Mouse (Mus musculus): ENCODE measurements around the gene Cers2. TPM values are rescaled to one million over a fixed set of nuclear protein-coding genes. Genes with fewer than 3 reads are reported as not detected.

Gene Cers2
- total RNA-seq, 2 experiments from 2014 or later = 37.4 to 42.2 TPM

GRCm38 (mm10) chr3:95281216-95282126 lies 33.1 kb upstream of the Cers2 start, which contains the start of the genes Mindy1 and Prune1:
Gene Mindy1 (plus strand): TSS chr3:95281345.
Gene Prune1 (minus strand): TSS chr3:95282076.
- peak; percentile 41 for TF ChIP-seq CTCF (IDR thresholded peaks at IDR 0.05)
- DNase-seq (ENCODE audit: extremely low spot score in 1 of 2, low spot score in 2 of 2) = peak; percentile 98 to 99
- intact Hi-C loops (cut with DNase I) = loop anchor here (1.0 to 5.0 kb wide), 5 partner anchors 31 to 153 kb away; partner anchors contain the start of genes Arnt, Gabpb2 and Tnfaip8l2

GRCm38 (mm10) chr3:95282381-95282864 lies 32.2 kb upstream of the Cers2 start:
- intact Hi-C loops (cut with DNase I) = loop anchor here (2.0 to 5.0 kb wide), 3 partner anchors 30 to 152 kb away; partner anchors contain the start of genes Arnt and Tnfaip8l2
- peak overlapping the region; percentile 57 for H3K4me3 ChIP-seq
- TF ChIP-seq CTCF (IDR thresholded peaks at IDR 0.05) = no peak
- H3K27ac ChIP-seq = peak overlapping the region; percentile 97
- DNase-seq (ENCODE audit: extremely low spot score in 1 of 2, low spot score in 2 of 2) = no peak

More at GRCm38 (mm10) chr3:95281216-95282126, 33.1 kb upstream of the Cers2 start, which contains the start of the genes Mindy1 and Prune1:
- peak within 1 kb of the TSS; percentile 97 for H3K27ac ChIP-seq
- peak within 1 kb of the TSS; percentile 57 for H3K4me3 ChIP-seq

GRCm38 (mm10) chr3:95282865-95283588 lies 31.6 kb upstream of the Cers2 start:
- intact Hi-C loops (cut with DNase I) = loop anchor here (2.0 to 5.0 kb wide), 3 partner anchors 30 to 152 kb away; partner anchors contain the start of genes Arnt and Tnfaip8l2
- peak; percentile 70 for DNase-seq (ENCODE audit: extremely low spot score in 1 of 2, low spot score in 2 of 2)
- Histone ChIP-seq H3K4me3 (peak overlapping the region; percentile 57), H3K27ac (peak overlapping the region; percentile 97)
- peak; percentile 36 for TF ChIP-seq CTCF (IDR thresholded peaks at IDR 0.05)

GRCm38 (mm10) chr3:95283589-95283941 lies 31.0 kb upstream of the Cers2 start:
- DNase-seq (ENCODE audit: extremely low spot score in 1 of 2, low spot score in 2 of 2) = no peak
- TF ChIP-seq CTCF (IDR thresholded peaks at IDR 0.05) = no peak
- intact Hi-C loops (cut with DNase I) = loop anchor here (2.0 to 5.0 kb wide), 3 partner anchors 29 to 151 kb away; partner anchors contain the start of genes Arnt and Tnfaip8l2

GRCm38 (mm10) chr3:95284062-95284461 lies 30.5 kb upstream of the Cers2 start:
- no peak for TF ChIP-seq CTCF (IDR thresholded peaks at IDR 0.05)
- Histone ChIP-seq H3K27ac (peak overlapping the region; percentile 97), H3K4me3 (peak overlapping the region; percentile 57)
- no peak for DNase-seq (ENCODE audit: extremely low spot score in 1 of 2, low spot score in 2 of 2)
- intact Hi-C loops (cut with DNase I) = loop anchor here (5.0 kb wide), 1 partner anchor 142 kb away; the partner anchor contains the start of gene Tnfaip8l2

More at GRCm38 (mm10) chr3:95283589-95283941, 31.0 kb upstream of the Cers2 start:
- Histone ChIP-seq H3K4me3 (peak overlapping the region; percentile 57), H3K27ac (peak overlapping the region; percentile 97)

- no peak for DNase-seq (ENCODE audit: extremely low spot score in 1 of 2, low spot score in 2 of 2)
- H3K27ac ChIP-seq = peak overlapping the region; percentile 97
- TF ChIP-seq CTCF (IDR thresholded peaks at IDR 0.05) = no peak
- intact Hi-C loops (cut with DNase I) = loop anchor here (5.0 kb wide), 1 partner anchor 142 kb away; the partner anchor contains the start of gene Tnfaip8l2
- H3K4me3 ChIP-seq = peak overlapping the region; percentile 57
Observed at GRCm38 (mm10) chr3:95284501-95285281, 29.9 kb upstream of the Cers2 start.

- Histone ChIP-seq H3K4me3 (no peak overlapping the region), H3K27ac (peak overlapping the region; percentile 28)
- TF ChIP-seq CTCF (IDR thresholded peaks at IDR 0.05) = no peak
- no peak for DNase-seq (ENCODE audit: extremely low spot score in 1 of 2, low spot score in 2 of 2)
- intact Hi-C loops (cut with DNase I) = no loop called here
Observed at GRCm38 (mm10) chr3:95285390-95285789, 29.2 kb upstream of the Cers2 start.

GRCm38 (mm10) chr3:95286011-95286410 lies 28.6 kb upstream of the Cers2 start:
- TF ChIP-seq CTCF (IDR thresholded peaks at IDR 0.05) = no peak
- no peak overlapping the region for H3K27ac ChIP-seq
- intact Hi-C loops (cut with DNase I) = no loop called here
- DNase-seq (ENCODE audit: extremely low spot score in 1 of 2, low spot score in 2 of 2) = no peak
- H3K4me3 ChIP-seq = no peak overlapping the region

GRCm38 (mm10) chr3:95286510-95286909 lies 28.1 kb upstream of the Cers2 start:
- DNase-seq (ENCODE audit: extremely low spot score in 1 of 2, low spot score in 2 of 2) = no peak
- Histone ChIP-seq H3K27ac (no peak overlapping the region), H3K4me3 (no peak overlapping the region)
- TF ChIP-seq CTCF (IDR thresholded peaks at IDR 0.05) = no peak
- intact Hi-C loops (cut with DNase I) = no loop called here

- intact Hi-C loops (cut with DNase I) = no loop called here
- Histone ChIP-seq H3K27ac (no peak overlapping the region), H3K4me3 (no peak overlapping the region)
- TF ChIP-seq CTCF (IDR thresholded peaks at IDR 0.05) = no peak
- DNase-seq (ENCODE audit: extremely low spot score in 1 of 2, low spot score in 2 of 2) = no peak
Observed at GRCm38 (mm10) chr3:95287541-95287940, 27.1 kb upstream of the Cers2 start.

- no peak for TF ChIP-seq CTCF (IDR thresholded peaks at IDR 0.05)
Observed at GRCm38 (mm10) chr3:95289419-95289818, 25.2 kb upstream of the Cers2 start.

More at GRCm38 (mm10) chr3:95289419-95289818, 25.2 kb upstream of the Cers2 start:
- no peak overlapping the region for H3K27ac ChIP-seq
- no peak for DNase-seq (ENCODE audit: extremely low spot score in 1 of 2, low spot score in 2 of 2)
- no peak overlapping the region for H3K4me3 ChIP-seq
- intact Hi-C loops (cut with DNase I) = no loop called here
